10 mouse cellular contexts compared by ENCODE assay signal in the genomic region with DNA sequence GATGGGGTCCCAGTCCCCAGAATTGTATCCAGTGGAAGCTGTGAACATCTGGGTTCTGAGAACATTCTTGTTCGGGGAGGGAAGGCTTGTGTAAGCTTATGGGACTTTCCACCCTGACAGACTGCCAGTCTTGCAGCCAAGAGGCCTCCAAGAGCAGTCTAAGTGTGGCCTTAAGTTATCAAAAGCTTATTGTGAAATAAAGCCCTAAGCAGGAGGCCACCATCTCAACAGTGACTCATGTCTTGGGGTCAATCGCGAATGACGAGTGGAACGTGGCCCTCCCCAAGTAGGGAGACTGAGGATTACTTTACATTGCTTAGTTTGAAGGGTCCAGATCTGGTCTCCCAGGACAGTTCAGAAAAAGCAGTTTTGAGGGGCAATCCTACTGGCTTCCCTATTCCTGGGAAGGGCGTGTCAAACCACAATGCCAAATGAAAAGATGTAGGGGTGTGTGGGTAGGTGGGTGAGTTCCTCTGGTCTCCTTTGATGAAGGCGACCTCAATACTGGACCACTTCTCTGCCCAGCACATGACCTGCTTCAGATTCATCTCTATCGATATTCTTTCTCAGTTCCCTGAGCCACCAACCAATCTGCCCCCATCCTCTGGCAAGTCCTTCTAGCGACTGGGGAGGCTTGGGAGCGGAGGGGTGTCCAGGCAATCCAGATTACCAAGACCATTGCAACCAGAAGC. TPM values are rescaled to one million over a fixed set of nuclear protein-coding genes. Genes with fewer than 3 reads are reported as not detected.
A peak's percentile ranks its signal among the peaks of the same experiment; 100 is the strongest.
DNase-seq lines count a peak whose midpoint lies in the region; ATAC-seq and TF ChIP-seq lines count a peak whose summit lies in the region.
"Had no signal": no experiment of that assay in that cellular context is flagged by ENCODE, and none has a peak within 500 bp of the region (broad histone marks: within the 10 kb centered on the region; RNA-seq: fewer than 3 reads in every experiment).

A gene (plus strand): TSS at position 635 of the 692 bp plus-strand sequence.

- peaks cover 2% of the 10 kb centered on the region; the same call in 1 of the 2 replicates for H3K27me3 ChIP-seq in kidney, embryonic 16.5 days (ENCODE audit: insufficient read depth, low read length)
- peaks cover 2% of the 10 kb centered on the region; the same call in 1 of the 2 replicates for H3K27me3 ChIP-seq in heart, embryonic 16.5 days (ENCODE audit: control insufficient read depth, insufficient read depth, low read length)
- H3K27me3 ChIP-seq in limb, embryonic 11.5 days (ENCODE audit: control insufficient read depth, insufficient read depth, low read length) = 0 out of 2 replicates have a peak, but pooled peaks cover 5% of the 10 kb centered on the region
- no peaks in the 10 kb centered on the region for H3K27me3 ChIP-seq in midbrain, postnatal 0 days (ENCODE audit: insufficient read depth, low read length)

- H3K9ac ChIP-seq in kidney, embryonic 16.5 days (replicated peaks; ENCODE audit: low read length) = peak within 1 kb of the TSS; percentile 61
- H3K9ac ChIP-seq in heart, embryonic 16.5 days (ENCODE audit: low read length) = peak within 1 kb of the TSS; percentile 61; the same call in 1 of the 2 replicates
- H3K9ac ChIP-seq in limb, embryonic 11.5 days (ENCODE audit: low read length) = peak within 1 kb of the TSS; percentile 84
- H3K9ac ChIP-seq in midbrain, postnatal 0 days (replicated peaks; ENCODE audit: low read length, poor library complexity, severe bottlenecking) = peak within 1 kb of the TSS; percentile 88

- DNase-seq in kidney, adult 11 months = no peak
- DNase-seq in limb, embryonic 11.5 days (ENCODE audit: low spot score) = no peak
- no peak for DNase-seq in midbrain, postnatal 0 days (ENCODE audit: low spot score)
- no peak for DNase-seq in thymus, postnatal 10 days (ENCODE audit: low spot score in 2 of 2)
- no peak for DNase-seq in cerebellum, postnatal 36 days

- peak; percentile 21; the same call in 1 of the 2 replicates for ATAC-seq in kidney, embryonic 16.5 days (ENCODE audit: low FRiP score, low TSS enrichment)
- ATAC-seq in heart, embryonic 16.5 days (replicated peaks; ENCODE audit: extremely low read depth, insufficient read depth, low FRiP score) = no peak
- ATAC-seq in limb, embryonic 11.5 days (ENCODE audit: insufficient number of reproducible peaks, low FRiP score, low TSS enrichment, low read depth) = peak; percentile 38; the same call in 1 of the 2 replicates
- ATAC-seq in midbrain, postnatal 0 days (ENCODE audit: low FRiP score) = no peak; the same call in 1 of the 2 replicates

- H3K36me3 ChIP-seq in kidney, embryonic 16.5 days (ENCODE audit: insufficient read depth, low read length) = no peaks in the 10 kb centered on the region
- H3K36me3 ChIP-seq in heart, embryonic 16.5 days (ENCODE audit: control insufficient read depth, insufficient read depth) = no peaks in the 10 kb centered on the region
- H3K36me3 ChIP-seq in limb, embryonic 11.5 days (ENCODE audit: control insufficient read depth, insufficient read depth, low read length) = no peaks in the 10 kb centered on the region
- H3K36me3 ChIP-seq in midbrain, postnatal 0 days (ENCODE audit: insufficient read depth, low read length) = no peaks in the 10 kb centered on the region

- no peak for TF ChIP-seq POLR2A in embryonic fibroblast, embryonic 13.5 days (IDR thresholded peaks at IDR 0.05; ENCODE audit: low read depth, low read length)

- H3K4me1 ChIP-seq in kidney, embryonic 16.5 days (ENCODE audit: insufficient read depth, low read length) = peaks cover 6% of the 10 kb centered on the region; the same call in 1 of the 2 replicates
- H3K4me1 ChIP-seq in embryonic fibroblast, embryonic 13.5 days (ENCODE audit: control insufficient read depth, insufficient read depth, low read length) = no peaks in the 10 kb centered on the region
- H3K4me1 ChIP-seq in heart, embryonic 16.5 days (ENCODE audit: control insufficient read depth, insufficient read depth, low read length) = peaks cover 3% of the 10 kb centered on the region; the same call in 1 of the 2 replicates
- H3K4me1 ChIP-seq in limb, embryonic 11.5 days (ENCODE audit: control insufficient read depth, insufficient read depth, low read length) = 0 out of 2 replicates have a peak, but pooled peaks cover 9% of the 10 kb centered on the region
- peaks cover 8% of the 10 kb centered on the region; the same call in 1 of the 2 replicates for H3K4me1 ChIP-seq in midbrain, postnatal 0 days (ENCODE audit: insufficient read depth, low read length)

- no peaks in the 10 kb centered on the region for H3K9me3 ChIP-seq in kidney, embryonic 16.5 days (ENCODE audit: low read length)
- H3K9me3 ChIP-seq in heart, embryonic 16.5 days (replicated peaks; ENCODE audit: control insufficient read depth, low read length) = no peaks in the 10 kb centered on the region
- no peaks in the 10 kb centered on the region for H3K9me3 ChIP-seq in limb, embryonic 11.5 days (ENCODE audit: control insufficient read depth, low read length)
- no peaks in the 10 kb centered on the region for H3K9me3 ChIP-seq in midbrain, postnatal 0 days (ENCODE audit: low read length)

- 39% methylated on average over 10 of the region's 10 CpGs for WGBS in kidney, embryonic 16.5 days
- 35% methylated on average over 10 of the region's 10 CpGs for WGBS in heart, embryonic 16.5 days
- WGBS in limb, embryonic 11.5 days = 36% methylated on average over 10 of the region's 10 CpGs
- 29% methylated on average over 10 of the region's 10 CpGs for WGBS in midbrain, postnatal 0 days

- H3K27ac ChIP-seq in kidney, embryonic 16.5 days (ENCODE audit: low read length) = no peak within 1 kb of the TSS
- peak within 1 kb of the TSS; percentile 68 for H3K27ac ChIP-seq in embryonic fibroblast, embryonic 13.5 days (ENCODE audit: insufficient read depth, low read length)
- H3K27ac ChIP-seq in heart, embryonic 16.5 days (ENCODE audit: low read length) = no peak within 1 kb of the TSS
- H3K27ac ChIP-seq in limb, embryonic 11.5 days (replicated peaks; ENCODE audit: low read depth, low read length) = no peak within 1 kb of the TSS
- H3K27ac ChIP-seq in midbrain, postnatal 0 days (ENCODE audit: low read depth, low read length) = peak within 1 kb of the TSS; percentile 98
- H3K27ac ChIP-seq: macrophage had no signal

- peak within 1 kb of the TSS; percentile 92 for H3K4me2 ChIP-seq in kidney, embryonic 16.5 days (replicated peaks; ENCODE audit: low read depth, low read length)
- peak within 1 kb of the TSS; percentile 89 for H3K4me2 ChIP-seq in heart, embryonic 16.5 days (ENCODE audit: low read depth, low read length)
- H3K4me2 ChIP-seq in limb, embryonic 11.5 days (ENCODE audit: low read depth, severe bottlenecking) = peak within 1 kb of the TSS; percentile 95
- H3K4me2 ChIP-seq in midbrain, postnatal 0 days (ENCODE audit: low read depth, low read length, poor library complexity, severe bottlenecking) = peak within 1 kb of the TSS; percentile 73

- TF ChIP-seq CTCF in embryonic fibroblast, embryonic 13.5 days (IDR thresholded peaks at IDR 0.05; ENCODE audit: borderline replicate concordance, insufficient read depth, low read length) = no peak
- no peak for TF ChIP-seq CTCF in midbrain, postnatal 0 days (IDR thresholded peaks at IDR 0.05)

- H3K4me3 ChIP-seq in kidney, embryonic 16.5 days (ENCODE audit: low read length) = peak within 1 kb of the TSS; percentile 59
- H3K4me3 ChIP-seq in embryonic fibroblast, embryonic 13.5 days (ENCODE audit: insufficient read depth, low read length) = peak within 1 kb of the TSS; percentile 49
- peak within 1 kb of the TSS; percentile 56 for H3K4me3 ChIP-seq in heart, embryonic 16.5 days (ENCODE audit: low read length)
- H3K4me3 ChIP-seq in limb, embryonic 11.5 days (ENCODE audit: low read depth, low read length) = peak within 1 kb of the TSS; percentile 70
- peak within 1 kb of the TSS; percentile 68 for H3K4me3 ChIP-seq in midbrain, postnatal 0 days (ENCODE audit: low read depth, low read length)

RNA-seq across cellular contexts. Expression of the gene that starts here (rescaled TPM):
- polyA plus RNA-seq in kidney, embryonic 16.5 days (2015; fragmentation: Nextera tagmentation; extraction: Ambion mirVana) = 25.6 and 30.0 TPM in 2 replicates
- 39.1 and 89.6 TPM in 2 replicates for polyA plus RNA-seq in embryonic fibroblast, embryonic 13.5 days (2011; ENCODE audit: insufficient read length, low read depth, missing spikeins)
- 5.4 and 10.9 TPM in 2 replicates for polyA plus RNA-seq in heart, embryonic 16.5 days (2015; fragmentation: Nextera tagmentation; extraction: Ambion mirVana)
- polyA plus RNA-seq in limb, embryonic 11.5 days (2014; fragmentation: Nextera tagmentation; extraction: Ambion mirVana) = 28.6 and 34.1 TPM in 2 replicates
- total RNA-seq in midbrain, postnatal 0 days (2014; rRNA removed) = 307 and 371 TPM in 2 replicates
- polyA plus RNA-seq in midbrain, postnatal 0 days (2015; fragmentation: Nextera tagmentation; extraction: Ambion mirVana) = 206 and 219 TPM in 2 replicates
- total RNA-seq: MEL had no signal

Comparison
In these comparisons a context has a peak if more than half of its experiments do, and no peak if none do; other contexts are left out.
1. ATAC-seq: peak in kidney, embryonic 16.5 days (single experiment) and limb, embryonic 11.5 days (single experiment); none in heart, embryonic 16.5 days (single experiment) and midbrain, postnatal 0 days (single experiment).
2. H3K27ac ChIP-seq: peak in embryonic fibroblast, embryonic 13.5 days (single experiment) and midbrain, postnatal 0 days (single experiment); none in kidney, embryonic 16.5 days (single experiment), heart, embryonic 16.5 days (single experiment) and limb, embryonic 11.5 days (single experiment).
3. Peak in every context shown above with its lines, with median percentiles within 50 percentile points of each other: H3K4me2 ChIP-seq, H3K4me3 ChIP-seq and H3K9ac ChIP-seq.